Mouse (Mus musculus) lung, postnatal 0 days (tissue): Measurements from ENCODE around the gene Nme8. TPM values are rescaled to one million over a fixed set of nuclear protein-coding genes. Genes with fewer than 3 reads are reported as not detected.

ENCODE experiments used
- ATAC-seq: fragments of 200-750 bp; cut with Nextera tagmentation; 2 replicates; pipeline ENCODE4 v1.8.0; 2017; ENCODE audit warnings: moderate library complexity
- DNase-seq: peaks from one replicate; pipeline ENCODE4 v3.0.0-alpha.2; 2016; ENCODE audit warnings: low spot score
- H3K27ac ChIP-seq: fragments of 300-500 bp; sonication (generic); 2 replicates; pipeline ENCODE4 v1.5.1; 2014; ENCODE audit warnings: antibody characterized with exemption, mild to moderate bottlenecking, low read length, mixed read lengths
- H3K27me3 ChIP-seq: fragments of 300-500 bp; sonication (generic); replicated peaks from 2 replicates; pipeline ENCODE4 v1.6.1; 2014; ENCODE audit warnings: low read length, mixed read lengths; ENCODE audit not compliant: insufficient read depth
- H3K36me3 ChIP-seq: fragments of 300-500 bp; sonication (generic); 2 replicates; pipeline ENCODE4 v1.6.1; 2014; ENCODE audit warnings: low read length, mixed read lengths; ENCODE audit not compliant: insufficient read depth
- H3K4me1 ChIP-seq: fragments of 300-500 bp; sonication (generic); 2 replicates; pipeline ENCODE4 v1.6.1; 2014; ENCODE audit warnings: antibody characterized with exemption, low read depth, low read length, mixed read lengths; ENCODE audit not compliant: insufficient read depth
- H3K4me2 ChIP-seq: fragments of 300-500 bp; sonication (generic); replicated peaks from 2 replicates; pipeline ENCODE4 v1.6.1; 2014; ENCODE audit warnings: low read depth, mild to moderate bottlenecking, low read length, moderate library complexity, mixed read lengths
- H3K4me3 ChIP-seq: fragments of 300-500 bp; sonication (generic); 2 replicates; pipeline ENCODE4 v1.5.1; 2014; ENCODE audit warnings: low read depth, low read length
- H3K9ac ChIP-seq: fragments of 300-500 bp; sonication (generic); replicated peaks from 2 replicates; pipeline ENCODE4 v1.6.1; 2014; ENCODE audit warnings: low read depth, mild to moderate bottlenecking
- H3K9me3 ChIP-seq: fragments of 300-500 bp; sonication (generic); 2 replicates; pipeline ENCODE4 v1.6.1; 2016; ENCODE audit warnings: low read length, mixed read lengths
- CTCF ChIP-seq: IDR thresholded peaks from 2 replicates; pipeline ENCODE4 v1.5.1; 2016; ENCODE audit warnings: antibody characterized with exemption, mild to moderate bottlenecking
- EP300 ChIP-seq: IDR thresholded peaks from 2 replicates; pipeline ENCODE4 v1.6.1; 2016; ENCODE audit warnings: antibody characterized with exemption, mild to moderate bottlenecking, control low read depth
- WGBS: fragments of 180-500 bp; shearing (Covaris S2); extraction: QIAGEN DNeasy Blood & Tissue Kit; methylation state at CpG from one replicate; pipeline ENCODE4 v1.1.7; 2014; 5-methylcytosine and 5-hydroxymethylcytosine counted together
- polyA plus RNA-seq: library from polyadenylated mRNA; unstranded; fragments of >200 nt; fragmentation: Nextera tagmentation; extraction: Ambion mirVana; gene quantifications from 2 replicates; pipeline ENCODE4 v1.2.1, GENCODE M21; 2015

Gene Nme8
- polyA plus RNA-seq, 1 experiment from 2014 or later = 0.11 TPM

GRCm38 (mm10) chr13:19626473-19626872, 71.1 kb downstream of the Nme8 start:
- Histone ChIP-seq H3K9me3 (no peaks in the 10 kb centered on the region), H3K27me3 (peaks cover 5% of the 10 kb centered on the region; the same call in 1 of the 2 replicates), H3K36me3 (no peaks in the 10 kb centered on the region), H3K4me3 (no peak overlapping the region), H3K9ac (no peak overlapping the region), H3K27ac (no peak overlapping the region), H3K4me1 (peaks cover 3% of the 10 kb centered on the region; the same call in 1 of the 2 replicates), H3K4me2 (no peak overlapping the region)
- DNase-seq (no peak), ATAC-seq (no peak)
- TF ChIP-seq CTCF = no peak
- TF ChIP-seq EP300 = no peak
- 60% methylated on average over 1 of the region's 1 CpGs for WGBS

GRCm38 (mm10) chr13:19624632-19625320, 72.8 kb downstream of the Nme8 start:
- no peak for ATAC-seq
- 76% methylated on average over 11 of the region's 11 CpGs for WGBS
- H3K9ac ChIP-seq = no peak overlapping the region

GRCm38 (mm10) chr13:19623228-19623905, 74.2 kb downstream of the Nme8 start:
- no peak for TF ChIP-seq CTCF
- Histone ChIP-seq H3K9ac (no peak overlapping the region; the same call in 1 of the 2 replicates), H3K4me1 (peaks cover 5% of the 10 kb centered on the region; the same call in 1 of the 2 replicates), H3K9me3 (no peaks in the 10 kb centered on the region), H3K27ac (no peak overlapping the region), H3K4me3 (peak overlapping the region; percentile 29), H3K36me3 (no peaks in the 10 kb centered on the region), H3K4me2 (peak overlapping the region; percentile 74), H3K27me3 (peaks cover 5% of the 10 kb centered on the region; the same call in 1 of the 2 replicates)
- ATAC-seq (no peak), DNase-seq (no peak)
- WGBS = 21% methylated on average over 30 of the region's 30 CpGs

More at GRCm38 (mm10) chr13:19624632-19625320, 72.8 kb downstream of the Nme8 start:
- TF ChIP-seq EP300 (no peak), CTCF (no peak)
- H3K27ac ChIP-seq = no peak overlapping the region
- no peak for DNase-seq
- H3K36me3 ChIP-seq = no peaks in the 10 kb centered on the region
- peaks cover 5% of the 10 kb centered on the region; the same call in 1 of the 2 replicates for H3K27me3 ChIP-seq
- peaks cover 3% of the 10 kb centered on the region; the same call in 1 of the 2 replicates for H3K4me1 ChIP-seq
- H3K9me3 ChIP-seq = no peaks in the 10 kb centered on the region
- H3K4me2 ChIP-seq = no peak overlapping the region
- no peak overlapping the region for H3K4me3 ChIP-seq

- Histone ChIP-seq H3K4me1 (peaks cover 5% of the 10 kb centered on the region; the same call in 1 of the 2 replicates), H3K9ac (no peak within 1 kb of the TSS; the same call in 1 of the 2 replicates), H3K9me3 (no peaks in the 10 kb centered on the region), H3K27me3 (peaks cover 5% of the 10 kb centered on the region; the same call in 1 of the 2 replicates), H3K4me3 (peak within 1 kb of the TSS; percentile 29), H3K27ac (no peak within 1 kb of the TSS), H3K4me2 (peak within 1 kb of the TSS; percentile 74), H3K36me3 (no peaks in the 10 kb centered on the region)
- 4% methylated on average over 25 of the region's 25 CpGs for WGBS
- DNase-seq = peak; percentile 79
- TF ChIP-seq CTCF = peak; percentile 63
- no peak for TF ChIP-seq EP300
- peak; percentile 86 for ATAC-seq
Observed at GRCm38 (mm10) chr13:19622573-19623227, 74.9 kb downstream of the Nme8 start, which contains the start of gene Sfrp4. Sfrp4 (plus strand) TSS chr13:19623104.

GRCm38 (mm10) chr13:19619216-19619927, 78.2 kb downstream of the Nme8 start, which contains the start of gene Epdr1:
Epdr1 (minus strand) TSS chr13:19619927.
- no peaks in the 10 kb centered on the region for H3K36me3 ChIP-seq
- peak within 1 kb of the TSS; percentile 92 for H3K4me2 ChIP-seq
- peak within 1 kb of the TSS; percentile 65 for H3K9ac ChIP-seq
- peaks cover 5% of the 10 kb centered on the region; the same call in 1 of the 2 replicates for H3K4me1 ChIP-seq
- 0 out of 2 replicates have a peak, but pooled peaks cover 5% of the 10 kb centered on the region for H3K27me3 ChIP-seq
- DNase-seq (peak; percentile 83), ATAC-seq (peak; percentile 79)
- H3K27ac ChIP-seq = peak within 1 kb of the TSS; percentile 43; the same call in 1 of the 2 replicates
- H3K9me3 ChIP-seq = no peaks in the 10 kb centered on the region
- H3K4me3 ChIP-seq = peak within 1 kb of the TSS; percentile 62
- no peak for TF ChIP-seq EP300
- peak; percentile 78 for TF ChIP-seq CTCF
- 2% methylated on average over 45 of the region's 46 CpGs for WGBS
